Mouse (Mus musculus): ENCODE data around the gene D17H6S53E. TPM values are rescaled to one million over a fixed set of nuclear protein-coding genes. Genes with fewer than 3 reads are reported as not detected.

D17H6S53E gene
- polyA plus RNA-seq, 1 experiment from 2014 or later = 2.7 TPM

- Histone ChIP-seq H3K4me1 (ENCODE audit: control insufficient read depth, low read depth, low read length) (peaks cover 18% of the 10 kb centered on the region), H3K4me2 (ENCODE audit: low read depth, low read length) (peak within 1 kb of the TSS; percentile 74), H3K27me3 (ENCODE audit: control insufficient read depth, insufficient read depth, low read depth, low read length) (no peaks in the 10 kb centered on the region), H3K27ac (ENCODE audit: low read length) (peak within 1 kb of the TSS; percentile 94), H3K4me3 (ENCODE audit: low read depth, low read length) (peak within 1 kb of the TSS; percentile 85), H3K36me3 (ENCODE audit: control insufficient read depth, insufficient read depth) (peaks cover 13% of the 10 kb centered on the region), H3K9ac (ENCODE audit: low read depth, low read length) (peak within 1 kb of the TSS; percentile 88), H3K9me3 (replicated peaks; ENCODE audit: control insufficient read depth, low read length) (no peaks in the 10 kb centered on the region)
- WGBS (ENCODE audit: insufficient replicate concordance) = under 1% methylated on average over 66 of the region's 66 CpGs
- peak; percentile 90 for ATAC-seq (ENCODE audit: low read depth)
Observed at GRCm38 (mm10) chr17:35134801-35135590, 8.8 kb downstream of the D17H6S53E start, which contains the start of gene Bag6. TSS of gene Bag6 (plus strand) at chr17:35135178.

- Histone ChIP-seq H3K4me2 (ENCODE audit: low read depth, low read length) (peak overlapping the region; percentile 74), H3K4me3 (ENCODE audit: low read depth, low read length) (peak overlapping the region; percentile 85), H3K36me3 (ENCODE audit: control insufficient read depth, insufficient read depth) (peaks cover 17% of the 10 kb centered on the region), H3K27me3 (ENCODE audit: control insufficient read depth, insufficient read depth, low read depth, low read length) (no peaks in the 10 kb centered on the region), H3K9ac (ENCODE audit: low read depth, low read length) (peak overlapping the region; percentile 88), H3K4me1 (ENCODE audit: control insufficient read depth, low read depth, low read length) (peaks cover 18% of the 10 kb centered on the region), H3K27ac (ENCODE audit: low read length) (peak overlapping the region; percentile 94), H3K9me3 (replicated peaks; ENCODE audit: control insufficient read depth, low read length) (no peaks in the 10 kb centered on the region)
- ATAC-seq (ENCODE audit: low read depth) = peak; percentile 19
- WGBS (ENCODE audit: insufficient replicate concordance) = under 1% methylated on average over 43 of the region's 43 CpGs
Observed at GRCm38 (mm10) chr17:35135591-35136320, 9.6 kb downstream of the D17H6S53E start.

- Histone ChIP-seq H3K27me3 (ENCODE audit: control insufficient read depth, insufficient read depth, low read depth, low read length) (no peaks in the 10 kb centered on the region), H3K36me3 (ENCODE audit: control insufficient read depth, insufficient read depth) (peaks cover 50% of the 10 kb centered on the region)
- no peak for ATAC-seq (ENCODE audit: low read depth)
Observed at GRCm38 (mm10) chr17:35139269-35139668, 13.1 kb downstream of the D17H6S53E start.

GRCm38 (mm10) chr17:35140490-35140996 is 14.4 kb downstream of the D17H6S53E start:
- no peaks in the 10 kb centered on the region for H3K27me3 ChIP-seq (ENCODE audit: control insufficient read depth, insufficient read depth, low read depth, low read length)

More at GRCm38 (mm10) chr17:35139269-35139668, 13.1 kb downstream of the D17H6S53E start:
- Histone ChIP-seq H3K4me1 (ENCODE audit: control insufficient read depth, low read depth, low read length) (peaks cover 18% of the 10 kb centered on the region), H3K4me3 (ENCODE audit: low read depth, low read length) (no peak overlapping the region), H3K27ac (ENCODE audit: low read length) (no peak overlapping the region), H3K9ac (ENCODE audit: low read depth, low read length) (no peak overlapping the region), H3K9me3 (replicated peaks; ENCODE audit: control insufficient read depth, low read length) (no peaks in the 10 kb centered on the region), H3K4me2 (ENCODE audit: low read depth, low read length) (no peak overlapping the region)
- 89% methylated on average over 3 of the region's 3 CpGs for WGBS (ENCODE audit: insufficient replicate concordance)

GRCm38 (mm10) chr17:35141971-35142370 is 15.8 kb downstream of the D17H6S53E start:
- Histone ChIP-seq H3K36me3 (ENCODE audit: control insufficient read depth, insufficient read depth) (peaks cover 75% of the 10 kb centered on the region), H3K27me3 (ENCODE audit: control insufficient read depth, insufficient read depth, low read depth, low read length) (no peaks in the 10 kb centered on the region), H3K27ac (ENCODE audit: low read length) (no peak overlapping the region), H3K9ac (ENCODE audit: low read depth, low read length) (no peak overlapping the region), H3K4me3 (ENCODE audit: low read depth, low read length) (no peak overlapping the region), H3K9me3 (replicated peaks; ENCODE audit: control insufficient read depth, low read length) (no peaks in the 10 kb centered on the region), H3K4me1 (ENCODE audit: control insufficient read depth, low read depth, low read length) (peaks cover 6% of the 10 kb centered on the region), H3K4me2 (ENCODE audit: low read depth, low read length) (no peak overlapping the region)
- 78% methylated on average over 6 of the region's 6 CpGs for WGBS (ENCODE audit: insufficient replicate concordance)
- no peak for ATAC-seq (ENCODE audit: low read depth)

More at GRCm38 (mm10) chr17:35140490-35140996, 14.4 kb downstream of the D17H6S53E start:
- no peak for ATAC-seq (ENCODE audit: low read depth)
- Histone ChIP-seq H3K4me2 (ENCODE audit: low read depth, low read length) (no peak overlapping the region), H3K9me3 (replicated peaks; ENCODE audit: control insufficient read depth, low read length) (no peaks in the 10 kb centered on the region), H3K36me3 (ENCODE audit: control insufficient read depth, insufficient read depth) (peaks cover 63% of the 10 kb centered on the region), H3K9ac (ENCODE audit: low read depth, low read length) (no peak overlapping the region), H3K4me3 (ENCODE audit: low read depth, low read length) (no peak overlapping the region), H3K27ac (ENCODE audit: low read length) (no peak overlapping the region), H3K4me1 (ENCODE audit: control insufficient read depth, low read depth, low read length) (peaks cover 16% of the 10 kb centered on the region)
- WGBS (ENCODE audit: insufficient replicate concordance) = 81% methylated on average over 16 of the region's 16 CpGs

GRCm38 (mm10) chr17:35146139-35146538 is 20.0 kb downstream of the D17H6S53E start:
- no peak overlapping the region for H3K4me2 ChIP-seq (ENCODE audit: low read depth, low read length)
- H3K27ac ChIP-seq (ENCODE audit: low read length) = no peak overlapping the region
- no peak overlapping the region for H3K4me3 ChIP-seq (ENCODE audit: low read depth, low read length)
- no peaks in the 10 kb centered on the region for H3K4me1 ChIP-seq (ENCODE audit: control insufficient read depth, low read depth, low read length)
- no peak overlapping the region for H3K9ac ChIP-seq (ENCODE audit: low read depth, low read length)
- no peak for ATAC-seq (ENCODE audit: low read depth)
- H3K27me3 ChIP-seq (ENCODE audit: control insufficient read depth, insufficient read depth, low read depth, low read length) = no peaks in the 10 kb centered on the region
- 88% methylated on average over 5 of the region's 5 CpGs for WGBS (ENCODE audit: insufficient replicate concordance)
- H3K36me3 ChIP-seq (ENCODE audit: control insufficient read depth, insufficient read depth) = peaks cover 78% of the 10 kb centered on the region
- no peaks in the 10 kb centered on the region for H3K9me3 ChIP-seq (replicated peaks; ENCODE audit: control insufficient read depth, low read length)

GRCm38 (mm10) chr17:35147348-35147747 is 21.2 kb downstream of the D17H6S53E start:
- Histone ChIP-seq H3K4me2 (ENCODE audit: low read depth, low read length) (no peak overlapping the region), H3K4me1 (ENCODE audit: control insufficient read depth, low read depth, low read length) (no peaks in the 10 kb centered on the region), H3K36me3 (ENCODE audit: control insufficient read depth, insufficient read depth) (peaks cover 75% of the 10 kb centered on the region), H3K9ac (ENCODE audit: low read depth, low read length) (no peak overlapping the region), H3K27ac (ENCODE audit: low read length) (no peak overlapping the region), H3K9me3 (replicated peaks; ENCODE audit: control insufficient read depth, low read length) (no peaks in the 10 kb centered on the region), H3K27me3 (ENCODE audit: control insufficient read depth, insufficient read depth, low read depth, low read length) (no peaks in the 10 kb centered on the region), H3K4me3 (ENCODE audit: low read depth, low read length) (no peak overlapping the region)
- WGBS (ENCODE audit: insufficient replicate concordance) = 76% methylated on average over 3 of the region's 3 CpGs
- ATAC-seq (ENCODE audit: low read depth) = no peak

- 61% methylated on average over 5 of the region's 5 CpGs for WGBS (ENCODE audit: insufficient replicate concordance)
- H3K4me3 ChIP-seq (ENCODE audit: low read depth, low read length) = no peak overlapping the region
- H3K27ac ChIP-seq (ENCODE audit: low read length) = no peak overlapping the region
- H3K27me3 ChIP-seq (ENCODE audit: control insufficient read depth, insufficient read depth, low read depth, low read length) = no peaks in the 10 kb centered on the region
- H3K9me3 ChIP-seq (replicated peaks; ENCODE audit: control insufficient read depth, low read length) = no peaks in the 10 kb centered on the region
- H3K9ac ChIP-seq (ENCODE audit: low read depth, low read length) = no peak overlapping the region
- no peak overlapping the region for H3K4me2 ChIP-seq (ENCODE audit: low read depth, low read length)
- ATAC-seq (ENCODE audit: low read depth) = no peak
- peaks cover 75% of the 10 kb centered on the region for H3K36me3 ChIP-seq (ENCODE audit: control insufficient read depth, insufficient read depth)
- no peaks in the 10 kb centered on the region for H3K4me1 ChIP-seq (ENCODE audit: control insufficient read depth, low read depth, low read length)
Observed at GRCm38 (mm10) chr17:35147922-35148639, 21.9 kb downstream of the D17H6S53E start.

Measured in liver, embryonic 16.5 days (tissue).